Mouse (Mus musculus): ENCODE measurements around the gene A1bg.

The A1bg gene

GRCm38 (mm10) chr15:60922912-60923311 is at the start of gene A1bg:
Gene A1bg (minus strand): TSS chr15:60923012.
- DNase-seq (ENCODE audit: low read depth, low spot score), result no peak

DNA sequence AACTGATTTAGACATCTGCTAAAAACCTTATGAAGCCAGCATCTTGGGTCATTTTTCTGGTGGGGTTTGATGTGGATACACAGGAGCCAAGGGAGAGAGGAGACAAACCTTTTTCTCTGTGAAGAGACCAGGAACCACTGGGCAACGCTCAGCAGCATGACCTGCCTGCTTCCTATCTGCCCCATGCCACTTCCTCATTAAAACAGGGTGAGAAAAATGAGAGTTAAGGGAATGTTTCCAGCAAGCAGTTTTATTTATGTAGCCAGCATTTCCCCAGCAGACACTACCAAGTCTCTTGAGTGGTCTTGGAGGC is 45.7 kb upstream of the A1bg start:
- DNase-seq (ENCODE audit: low read depth, low spot score), result no peak

GRCm38 (mm10) chr15:60967841-60968548 is 45.2 kb upstream of the A1bg start:
- no peak for DNase-seq (ENCODE audit: low read depth, low spot score)

DNA sequence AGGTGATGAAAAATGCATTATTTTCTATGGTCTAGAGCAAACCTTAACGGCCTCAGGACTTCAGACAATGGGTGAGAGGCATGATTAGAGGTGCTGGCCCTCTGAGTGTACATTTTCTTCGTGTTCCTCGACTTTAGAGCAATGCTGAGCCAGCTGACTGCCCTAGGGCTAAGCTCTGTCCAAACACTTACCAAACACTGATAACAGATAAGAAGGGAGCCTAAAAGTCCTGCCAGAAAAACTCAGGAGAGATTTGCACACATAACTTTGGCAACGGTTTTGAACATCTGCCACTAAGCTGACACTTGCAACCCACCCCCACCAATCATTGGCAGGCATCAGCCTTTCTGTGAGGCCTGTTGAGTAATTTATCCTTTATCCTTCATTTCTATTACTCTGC is 2.9 kb upstream of the A1bg start:
- DNase-seq (ENCODE audit: low read depth, low spot score), result no peak

- DNase-seq (ENCODE audit: low read depth, low spot score), result no peak
Observed at GRCm38 (mm10) chr15:60903763-60904697, 18.8 kb downstream of the A1bg start.

DNA sequence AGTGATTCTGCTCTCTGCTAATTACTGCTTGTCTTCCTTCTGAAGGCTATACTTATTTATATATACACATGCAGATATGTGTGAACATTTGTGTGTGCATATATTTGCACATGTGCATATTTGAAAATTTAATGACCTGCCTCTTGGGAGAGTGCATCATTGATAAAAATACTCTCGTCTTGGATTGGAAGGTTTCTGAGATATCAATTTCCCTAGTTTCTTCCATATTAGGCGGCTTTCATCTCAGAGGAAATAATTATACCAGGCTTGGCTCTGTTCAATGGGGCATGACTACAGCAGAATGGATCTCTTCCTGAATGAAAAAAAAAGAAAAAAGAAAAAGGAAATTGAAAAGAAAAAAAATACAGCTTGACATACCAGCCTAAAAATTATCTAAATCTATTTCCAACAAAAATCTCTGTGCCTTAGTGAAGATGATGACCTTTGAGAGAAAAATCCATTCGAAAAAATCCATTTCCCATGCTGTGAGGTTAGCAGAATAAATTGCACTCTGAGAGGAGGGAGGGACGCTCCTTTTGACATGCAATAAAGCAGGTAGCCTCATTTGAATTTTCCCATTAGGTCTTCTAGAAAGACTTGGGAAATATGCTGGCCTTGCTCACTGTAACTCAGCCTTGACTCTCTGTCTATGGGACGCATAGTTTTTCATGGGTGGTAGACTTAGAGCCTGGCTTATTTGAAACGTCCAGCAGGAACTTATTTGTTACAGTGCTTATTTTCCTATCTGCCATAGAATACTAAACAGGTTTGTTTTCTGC is 24.4 kb downstream of the A1bg start:
- DNase-seq (ENCODE audit: low read depth, low spot score), result no peak

DNA sequence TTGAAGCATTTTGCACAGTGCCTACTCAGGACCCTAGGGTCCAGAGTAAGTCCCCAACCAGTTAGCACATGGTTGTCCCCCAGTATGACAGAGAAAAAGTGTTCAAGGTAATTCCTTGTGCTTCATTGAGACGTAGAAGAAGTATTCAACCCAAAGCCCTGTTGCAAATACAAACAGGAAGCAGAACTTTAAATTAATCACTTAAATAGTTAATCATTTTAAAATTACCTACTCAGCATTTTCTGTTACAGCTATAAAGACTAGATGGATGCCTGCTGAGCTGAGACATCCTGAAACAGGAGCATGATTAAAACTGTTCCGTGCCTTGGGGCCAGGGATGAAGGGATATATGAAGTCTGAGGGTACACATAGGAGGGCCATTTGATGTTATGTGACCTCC is 26.8 kb downstream of the A1bg start:
- DNase-seq (ENCODE audit: low read depth, low spot score), result no peak

DNA sequence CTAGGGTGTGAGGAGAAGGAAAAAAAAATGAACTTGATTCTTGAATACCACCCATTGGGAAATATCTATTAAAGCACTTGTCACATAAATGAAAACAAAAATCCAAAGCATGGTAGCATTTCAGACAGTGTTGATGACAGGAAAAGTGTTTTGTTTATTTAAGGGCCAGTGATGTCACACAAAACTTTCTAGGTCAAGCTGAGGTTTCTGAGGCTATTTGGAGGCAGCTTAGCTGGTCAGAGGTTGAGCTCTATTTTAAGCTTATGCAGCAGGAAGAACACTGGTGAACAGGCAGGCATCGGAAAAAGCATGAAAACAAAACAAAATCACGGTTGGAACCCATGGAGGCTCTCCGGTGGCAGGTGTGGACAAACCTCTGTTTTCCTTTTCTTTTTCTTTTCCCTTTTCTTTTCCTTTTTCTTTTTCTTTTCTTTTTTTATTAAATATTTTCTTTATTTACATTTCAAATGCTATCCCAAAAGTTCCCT is 29.8 kb downstream of the A1bg start:
- DNase-seq (ENCODE audit: low read depth, low spot score), result no peak

GRCm38 (mm10) chr15:60888724-60889123 is 34.1 kb downstream of the A1bg start:
- no peak for DNase-seq (ENCODE audit: low read depth, low spot score)

DNA sequence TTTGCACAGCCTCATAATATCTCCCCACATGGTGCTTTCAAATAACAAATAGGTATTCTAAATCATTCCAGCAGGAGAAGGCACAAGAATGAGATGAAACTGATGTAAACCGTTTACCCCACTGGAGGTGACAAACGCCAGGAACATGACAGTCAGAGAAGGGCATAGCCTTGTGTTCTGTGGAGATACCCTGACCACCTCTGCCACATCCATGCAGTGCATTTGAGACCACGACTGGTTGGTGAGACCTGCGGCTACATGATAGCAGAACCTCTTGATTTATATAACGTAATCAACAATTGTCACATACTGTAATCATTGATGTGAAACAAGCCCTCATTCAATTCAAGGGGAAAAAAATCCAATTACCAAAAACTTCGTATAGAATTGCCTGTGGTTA is 47.1 kb downstream of the A1bg start:
- no peak for DNase-seq (ENCODE audit: low read depth, low spot score)

- no peak for DNase-seq (ENCODE audit: low read depth, low spot score)
Observed at GRCm38 (mm10) chr15:60862417-60862816, 60.4 kb downstream of the A1bg start.

DNA sequence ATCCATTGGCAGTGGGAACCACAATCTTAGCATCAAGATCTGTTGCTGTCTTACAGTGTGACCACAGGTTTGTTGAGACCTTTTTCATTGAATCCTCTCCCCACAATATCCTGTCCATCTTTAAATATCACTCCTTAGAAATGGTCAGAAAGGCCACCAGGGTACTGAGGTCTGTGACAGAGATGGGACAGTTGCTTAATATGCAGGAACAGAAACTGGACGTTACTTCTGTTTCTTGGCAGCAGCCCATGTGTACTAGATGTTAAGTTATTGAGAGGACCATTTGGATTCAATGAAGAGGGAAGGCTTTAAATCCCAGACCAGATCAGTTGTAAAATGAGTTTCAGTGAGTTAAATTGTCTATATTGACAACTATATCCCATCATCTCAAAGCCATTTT is 67.7 kb downstream of the A1bg start:
- DNase-seq (ENCODE audit: low read depth, low spot score), result no peak

DNA sequence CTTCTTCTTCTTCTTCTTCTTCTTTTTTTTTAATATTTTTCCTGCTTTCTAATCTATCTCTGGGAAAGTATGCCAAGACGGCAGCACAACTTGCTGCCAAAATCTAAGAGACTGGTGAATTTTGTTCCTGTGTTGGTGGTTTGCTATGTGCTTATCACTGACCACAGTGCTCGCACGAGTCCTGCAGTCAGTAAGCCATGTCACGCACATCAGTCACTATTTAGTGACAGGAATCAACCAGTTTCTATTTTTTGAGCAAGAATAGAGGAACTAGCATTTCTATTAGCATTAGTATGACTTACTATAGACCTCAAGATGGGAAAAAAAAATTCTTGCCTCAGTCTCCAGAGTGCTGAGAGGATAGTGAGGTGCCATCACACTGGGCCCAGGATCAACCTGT is 68.7 kb downstream of the A1bg start:
- DNase-seq (ENCODE audit: low read depth, low spot score), result no peak

GRCm38 (mm10) chr15:60853231-60853999 is 69.4 kb downstream of the A1bg start, which contains the start of gene Fam84b:
Gene Fam84b (minus strand): TSS chr15:60853778.
- DNase-seq (ENCODE audit: low read depth, low spot score), result no peak

GRCm38 (mm10) chr15:60848630-60849029 is 74.2 kb downstream of the A1bg start:
- no peak for DNase-seq (ENCODE audit: low read depth, low spot score)

All from CD4-positive, CD25-positive, alpha-beta regulatory T cell, adult 2 months (primary cell).